Mouse (Mus musculus): ENCODE results near the gene Cdk5rap2.

The Cdk5rap2 gene

GRCm38 (mm10) chr4:70409994-70410721 lies at the start of gene Cdk5rap2:
Cdk5rap2 (minus strand) TSS chr4:70410443.
- DNase-seq (ENCODE audit: low spot score) = peak; percentile 96

GRCm38 (mm10) chr4:70452161-70452560 lies 41.9 kb upstream of the Cdk5rap2 start:
- DNase-seq (ENCODE audit: low spot score) = no peak

- DNase-seq (ENCODE audit: low spot score) = peak; percentile 1
Observed at GRCm38 (mm10) chr4:70451750-70452149, 41.5 kb upstream of the Cdk5rap2 start.

- no peak for DNase-seq (ENCODE audit: low spot score)
Observed at GRCm38 (mm10) chr4:70449668-70450067, 39.4 kb upstream of the Cdk5rap2 start.

- no peak for DNase-seq (ENCODE audit: low spot score)
Observed at GRCm38 (mm10) chr4:70446774-70447173, 36.5 kb upstream of the Cdk5rap2 start.

GRCm38 (mm10) chr4:70420202-70420601 lies 10.0 kb upstream of the Cdk5rap2 start:
- DNase-seq (ENCODE audit: low spot score) = no peak

GRCm38 (mm10) chr4:70412126-70412525 lies 1.9 kb upstream of the Cdk5rap2 start:
- DNase-seq (ENCODE audit: low spot score) = no peak

GRCm38 (mm10) chr4:70409456-70409855 lies 787 bp downstream of the Cdk5rap2 start:
- no peak for DNase-seq (ENCODE audit: low spot score)

GRCm38 (mm10) chr4:70402109-70402819 lies 8.0 kb downstream of the Cdk5rap2 start:
- no peak for DNase-seq (ENCODE audit: low spot score)

- DNase-seq (ENCODE audit: low spot score) = no peak
Observed at GRCm38 (mm10) chr4:70399476-70399875, 10.8 kb downstream of the Cdk5rap2 start.

GRCm38 (mm10) chr4:70399074-70399473 lies 11.2 kb downstream of the Cdk5rap2 start:
- no peak for DNase-seq (ENCODE audit: low spot score)

- DNase-seq (ENCODE audit: low spot score) = no peak
Observed at GRCm38 (mm10) chr4:70398088-70398487, 12.2 kb downstream of the Cdk5rap2 start.

- DNase-seq (ENCODE audit: low spot score) = no peak
Observed at GRCm38 (mm10) chr4:70396701-70397100, 13.5 kb downstream of the Cdk5rap2 start.

GRCm38 (mm10) chr4:70394736-70395135 lies 15.5 kb downstream of the Cdk5rap2 start:
- no peak for DNase-seq (ENCODE audit: low spot score)

GRCm38 (mm10) chr4:70391760-70392372 lies 18.4 kb downstream of the Cdk5rap2 start:
- DNase-seq (ENCODE audit: low spot score) = no peak

GRCm38 (mm10) chr4:70391073-70391472 lies 19.2 kb downstream of the Cdk5rap2 start:
- DNase-seq (ENCODE audit: low spot score) = no peak

GRCm38 (mm10) chr4:70386206-70386605 lies 24.0 kb downstream of the Cdk5rap2 start:
- no peak for DNase-seq (ENCODE audit: low spot score)

GRCm38 (mm10) chr4:70377359-70377758 lies 32.9 kb downstream of the Cdk5rap2 start:
- no peak for DNase-seq (ENCODE audit: low spot score)

GRCm38 (mm10) chr4:70365061-70365858 lies 45.0 kb downstream of the Cdk5rap2 start:
- DNase-seq (ENCODE audit: low spot score) = no peak

GRCm38 (mm10) chr4:70361366-70361765 lies 48.9 kb downstream of the Cdk5rap2 start:
- DNase-seq (ENCODE audit: low spot score) = peak; percentile 69

- peak; percentile 26 for DNase-seq (ENCODE audit: low spot score)
Observed at GRCm38 (mm10) chr4:70355659-70356350, 54.4 kb downstream of the Cdk5rap2 start.

- no peak for DNase-seq (ENCODE audit: low spot score)
Observed at GRCm38 (mm10) chr4:70354448-70354847, 55.8 kb downstream of the Cdk5rap2 start.

Data from yolk sac, embryonic 10.5 days (tissue).